Mouse (Mus musculus) spleen, adult 2 months (tissue): ENCODE measurements around the gene Gm10160. TPM values are rescaled to one million over a fixed set of nuclear protein-coding genes. Genes with fewer than 3 reads are reported as not detected.

Source experiments
- DNase-seq, 2 experiments: peaks; one replicate each; pipeline versions ENCODE4 v3.0.0 to v3.0.0-alpha.2; 2012 to 2021; ENCODE audit warnings: low spot score in 2 of 2, low read depth in 1 of 2
- H3K27ac ChIP-seq: fragments of 200-500 bp; 2 replicates; pipeline ENCODE4 v1.5.1; 2012; ENCODE audit warnings: low read length, inconsistent platforms; ENCODE audit not compliant: insufficient read depth
- H3K27me3 ChIP-seq: fragments of 200-500 bp; 2 replicates; pipeline ENCODE4 v1.6.1; 2012; ENCODE audit warnings: mild to moderate bottlenecking, moderate library complexity, low read length, inconsistent platforms; ENCODE audit not compliant: control insufficient read depth, insufficient read depth
- H3K36me3 ChIP-seq: fragments of 200-500 bp; 2 replicates; pipeline ENCODE4 v1.6.1; 2012; ENCODE audit warnings: mild to moderate bottlenecking, low read length, inconsistent platforms; ENCODE audit not compliant: control insufficient read depth, insufficient read depth
- H3K4me1 ChIP-seq: fragments of 200-500 bp; 2 replicates; pipeline ENCODE4 v1.6.1; 2011; ENCODE audit warnings: inconsistent platforms; ENCODE audit not compliant: control insufficient read depth, insufficient read depth, insufficient read length
- H3K4me3 ChIP-seq: fragments of 200-500 bp; 2 replicates; pipeline ENCODE4 v1.5.1; 2011; ENCODE audit warnings: mild to moderate bottlenecking, inconsistent platforms; ENCODE audit not compliant: insufficient read depth, insufficient read length; ENCODE audit errors: extremely low read depth
- CTCF ChIP-seq: fragments of 200-500 bp; IDR thresholded peaks from 2 replicates; pipeline ENCODE4 v1.5.1; 2011; ENCODE audit warnings: mild to moderate bottlenecking, inconsistent platforms; ENCODE audit not compliant: insufficient read depth, insufficient read length, insufficient replicate concordance; ENCODE audit errors: extremely low read depth
- POLR2A ChIP-seq: fragments of 200-500 bp; IDR thresholded peaks from 2 replicates; pipeline ENCODE4 v1.6.1; 2011; ENCODE audit warnings: low read depth, low read length, inconsistent platforms
- WGBS: fragments of 180-500 bp; shearing (Covaris S2); methylation state at CpG from one replicate; pipeline ENCODE4 v1.1.7; 2018; 5-methylcytosine and 5-hydroxymethylcytosine counted together
- polyA plus RNA-seq: library from polyadenylated mRNA; depleted of rRNA; stranded (reverse); fragments of >200 nt; gene quantifications from 2 replicates; pipeline ENCODE4 v1.2.3, GENCODE M21; 2012

Gene Gm10160
- polyA plus RNA-seq, 1 experiment: not detected

GRCm38 (mm10) chr7:81850171-81850570 lies 5.4 kb downstream of the Gm10160 start:
- no peak for DNase-seq
- no peaks in the 10 kb centered on the region for H3K27me3 ChIP-seq
- H3K4me3 ChIP-seq: no peak overlapping the region
- TF ChIP-seq CTCF (no peak), POLR2A (no peak)
- peak overlapping the region; percentile 73; the same call in 1 of the 2 replicates for H3K27ac ChIP-seq
- no peaks in the 10 kb centered on the region for H3K36me3 ChIP-seq
- 75% methylated on average over 6 of the region's 6 CpGs for WGBS
- H3K4me1 ChIP-seq: peaks cover 23% of the 10 kb centered on the region; the same call in 1 of the 2 replicates

- Histone ChIP-seq H3K27me3 (no peaks in the 10 kb centered on the region), H3K4me3 (no peak overlapping the region), H3K4me1 (peaks cover 19% of the 10 kb centered on the region; the same call in 1 of the 2 replicates), H3K36me3 (no peaks in the 10 kb centered on the region), H3K27ac (peak overlapping the region; percentile 73)
- 27% methylated on average over 7 of the region's 7 CpGs for WGBS
- TF ChIP-seq POLR2A (no peak), CTCF (peak; percentile 9; the same call in 1 of the 2 replicates)
- DNase-seq: no peak
Observed at GRCm38 (mm10) chr7:81849633-81850032, 6.0 kb downstream of the Gm10160 start.

GRCm38 (mm10) chr7:81849214-81849613 lies 6.4 kb downstream of the Gm10160 start:
- DNase-seq: no peak
- Histone ChIP-seq H3K4me3 (no peak overlapping the region), H3K27ac (peak overlapping the region; percentile 73), H3K36me3 (no peaks in the 10 kb centered on the region), H3K4me1 (peaks cover 16% of the 10 kb centered on the region; the same call in 1 of the 2 replicates), H3K27me3 (no peaks in the 10 kb centered on the region)
- WGBS: 29% methylated on average over 5 of the region's 5 CpGs
- no peak for TF ChIP-seq CTCF
- TF ChIP-seq POLR2A: no peak

- Histone ChIP-seq H3K27ac (no peak overlapping the region), H3K4me1 (peaks cover 11% of the 10 kb centered on the region; the same call in 1 of the 2 replicates), H3K36me3 (no peaks in the 10 kb centered on the region), H3K4me3 (no peak overlapping the region), H3K27me3 (no peaks in the 10 kb centered on the region)
- WGBS: 84% methylated on average over 4 of the region's 4 CpGs
- no peak for DNase-seq
- no peak for TF ChIP-seq POLR2A
- TF ChIP-seq CTCF: no peak
Observed at GRCm38 (mm10) chr7:81847777-81848176, 7.8 kb downstream of the Gm10160 start.

- Histone ChIP-seq H3K36me3 (no peaks in the 10 kb centered on the region), H3K4me3 (no peak overlapping the region), H3K27ac (no peak overlapping the region), H3K27me3 (no peaks in the 10 kb centered on the region), H3K4me1 (peaks cover 11% of the 10 kb centered on the region; the same call in 1 of the 2 replicates)
- WGBS: 75% methylated on average over 8 of the region's 8 CpGs
- TF ChIP-seq POLR2A (no peak), CTCF (no peak)
- no peak for DNase-seq
Observed at GRCm38 (mm10) chr7:81847010-81847409, 8.6 kb downstream of the Gm10160 start.

- no peak for TF ChIP-seq CTCF
- no peak for TF ChIP-seq POLR2A
- H3K4me3 ChIP-seq: no peak overlapping the region
- H3K27me3 ChIP-seq: no peaks in the 10 kb centered on the region
- H3K36me3 ChIP-seq: no peaks in the 10 kb centered on the region
- peaks cover 11% of the 10 kb centered on the region; the same call in 1 of the 2 replicates for H3K4me1 ChIP-seq
- H3K27ac ChIP-seq: no peak overlapping the region
- no peak for DNase-seq
- WGBS: 93% methylated on average over 8 of the region's 8 CpGs
Observed at GRCm38 (mm10) chr7:81846008-81846407, 9.6 kb downstream of the Gm10160 start.

- WGBS: 85% methylated on average over 3 of the region's 3 CpGs
Observed at GRCm38 (mm10) chr7:81845313-81845712, 10.3 kb downstream of the Gm10160 start.

More at GRCm38 (mm10) chr7:81845313-81845712, 10.3 kb downstream of the Gm10160 start:
- H3K4me1 ChIP-seq: peaks cover 11% of the 10 kb centered on the region; the same call in 1 of the 2 replicates
- H3K4me3 ChIP-seq: no peak overlapping the region
- no peaks in the 10 kb centered on the region for H3K36me3 ChIP-seq
- no peak for TF ChIP-seq CTCF
- TF ChIP-seq POLR2A: no peak
- no peaks in the 10 kb centered on the region for H3K27me3 ChIP-seq
- no peak overlapping the region for H3K27ac ChIP-seq
- DNase-seq: no peak
